Comparison of ENCODE assay signal across 20 mouse cellular contexts in the genomic region with DNA sequence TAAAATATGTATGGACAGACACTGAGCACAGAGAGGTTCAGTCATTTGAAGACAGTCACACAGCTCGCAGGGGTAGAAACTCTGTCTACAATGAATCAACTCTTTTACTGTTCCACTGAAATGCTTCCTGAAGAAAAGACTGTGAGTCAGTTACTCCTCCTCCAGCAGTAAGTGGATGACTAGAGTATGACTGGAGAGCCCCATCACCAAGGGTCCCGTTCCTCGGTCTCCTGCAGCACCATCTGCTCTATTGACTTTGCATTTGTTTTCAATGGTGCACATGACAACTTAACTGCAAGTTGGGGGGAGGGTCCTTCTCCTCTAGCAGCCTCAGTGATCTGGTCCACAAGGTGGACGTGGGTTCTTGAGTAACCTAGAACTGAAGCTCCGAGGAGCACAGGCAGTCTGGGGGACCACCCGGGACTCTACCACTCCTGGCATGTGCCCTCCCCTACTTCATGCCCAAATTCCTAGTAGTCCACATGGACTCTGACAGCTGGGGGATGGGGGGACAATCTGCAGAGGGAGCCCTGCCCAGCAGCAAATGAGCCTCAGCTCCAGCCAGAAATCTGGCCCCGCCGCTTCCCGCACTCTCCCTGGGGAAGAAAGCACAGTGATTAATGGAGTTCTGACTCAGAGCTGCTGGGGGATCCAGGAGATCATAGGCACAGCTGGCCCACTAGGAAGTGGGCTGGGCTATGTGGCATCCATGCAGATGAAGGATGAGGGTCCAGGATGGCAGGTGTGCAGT. TPM values are rescaled to one million over a fixed set of nuclear protein-coding genes. Genes with fewer than 3 reads are reported as not detected.
DNase-seq lines count a peak whose midpoint lies in the region; ATAC-seq and TF ChIP-seq lines count a peak whose summit lies in the region.
"Had no signal": no experiment of that assay in that cellular context is flagged by ENCODE, and none has a peak within 500 bp of the region (broad histone marks: within the 10 kb centered on the region; RNA-seq: fewer than 3 reads in every experiment).

No protein-coding gene starts in this region.

- WGBS in hindbrain, postnatal 0 days: 60% methylated on average over 9 of the region's 9 CpGs

- TF ChIP-seq CTCF in C2C12 (IDR thresholded peaks at IDR 0.05; ENCODE audit: control insufficient read depth, insufficient read depth, insufficient read length): no peak
- TF ChIP-seq CTCF in hindbrain, postnatal 0 days (IDR thresholded peaks at IDR 0.05; ENCODE audit: low read depth): no peak

- no peaks in the 10 kb centered on the region for H3K79me3 ChIP-seq in C2C12 (ENCODE audit: low read depth)

- no peak overlapping the region for H3K27ac ChIP-seq in hindbrain, postnatal 0 days
- H3K27ac ChIP-seq: neural tube, embryonic 12.5 days; stomach, embryonic 15.5 days had no signal

- no peak overlapping the region for H3K9ac ChIP-seq in hindbrain, postnatal 0 days (replicated peaks; ENCODE audit: low read length)
- H3K9ac ChIP-seq: liver, postnatal 0 days; neural tube, embryonic 12.5 days; stomach, embryonic 15.5 days had no signal

- no peaks in the 10 kb centered on the region for H3K27me3 ChIP-seq in C2C12 (ENCODE audit: control insufficient read depth, insufficient read depth, insufficient read length)
- H3K27me3 ChIP-seq in hindbrain, postnatal 0 days (ENCODE audit: insufficient read depth, low read length): no peaks in the 10 kb centered on the region
- H3K27me3 ChIP-seq: neural tube, embryonic 12.5 days; stomach, embryonic 15.5 days had no signal

- intact Hi-C loops in heart, postnatal 25 days (cut with DNase I): no loop called here
- intact Hi-C loops in left cerebral cortex, postnatal 14 days (cut with DNase I): no loop called here

- H3ac ChIP-seq in C2C12 (ENCODE audit: control insufficient read depth, insufficient read length, low read depth): no peak overlapping the region

- no peaks in the 10 kb centered on the region for H3K4me1 ChIP-seq in hindbrain, postnatal 0 days (ENCODE audit: insufficient read depth, low read length)

- no peak for ATAC-seq in hindbrain, postnatal 0 days
- ATAC-seq: liver, postnatal 0 days had no signal

- H3K36me3 ChIP-seq in C2C12 (ENCODE audit: control insufficient read depth, insufficient read depth): no peaks in the 10 kb centered on the region
- H3K36me3 ChIP-seq in hindbrain, postnatal 0 days (ENCODE audit: insufficient read depth, low read length): no peaks in the 10 kb centered on the region
- H3K36me3 ChIP-seq: neural tube, embryonic 12.5 days; stomach, embryonic 15.5 days had no signal

- DNase-seq in heart, postnatal 25 days (ENCODE audit: low spot score): peak; percentile 20
- DNase-seq in heart, adult 8-10 months (ENCODE audit: low spot score): no peak
- DNase-seq in NIH3T3 (ENCODE audit: low read depth): peak; percentile 95
- peak; percentile 15 for DNase-seq in hindbrain, postnatal 0 days (ENCODE audit: low spot score)
- no peak for DNase-seq in left cerebral cortex, postnatal 14 days (ENCODE audit: low spot score in 2 of 2)
- no peak for DNase-seq in yolk sac, embryonic 10.5 days (ENCODE audit: low spot score)
- DNase-seq: cerebellum, postnatal 36 days; kidney, postnatal 25 days; liver, postnatal 0 days; right cerebral cortex, postnatal 14 days had no signal

- no peak overlapping the region for H3K4me3 ChIP-seq in C2C12 (ENCODE audit: insufficient read depth, poor library complexity, severe bottlenecking)
- H3K4me3 ChIP-seq in hindbrain, postnatal 0 days (ENCODE audit: low read length): no peak overlapping the region
- H3K4me3 ChIP-seq: neural tube, embryonic 12.5 days; stomach, embryonic 15.5 days had no signal

- no peaks in the 10 kb centered on the region for H3K9me3 ChIP-seq in hindbrain, postnatal 0 days (ENCODE audit: low read length)
- H3K9me3 ChIP-seq: neural tube, embryonic 12.5 days; stomach, embryonic 15.5 days had no signal

- no peaks in the 10 kb centered on the region for H3K79me2 ChIP-seq in C2C12 (ENCODE audit: control insufficient read depth, insufficient read depth)

- no peak overlapping the region for H3K4me2 ChIP-seq in hindbrain, postnatal 0 days (ENCODE audit: low read depth, low read length)
- H3K4me2 ChIP-seq: neural tube, embryonic 12.5 days; stomach, embryonic 15.5 days had no signal

TF ChIP-seq in C2C12, 6 proteins besides CTCF, POLR2A, EP300 and RAD21:
- TF ChIP-seq FOSL1 (IDR thresholded peaks at IDR 0.05; ENCODE audit: insufficient read depth, low read length, poor library complexity, severe bottlenecking) (peak; percentile 82), MAX (IDR thresholded peaks at IDR 0.05) (peak; percentile 70), USF1 (IDR thresholded peaks at IDR 0.05; ENCODE audit: low read depth) (no peak), MYOD1 (IDR thresholded peaks at IDR 0.05; ENCODE audit: control insufficient read depth, insufficient read length, low read depth) (peak; percentile 90), MYOG (IDR thresholded peaks at IDR 0.05; ENCODE audit: control insufficient read depth, extremely low read depth, insufficient read length) (no peak), CEBPB (IDR thresholded peaks at IDR 0.05; ENCODE audit: low read depth) (no peak)

RNA-seq across cellular contexts. Expression of a gene that starts 2.2 kb away (rescaled TPM):
- not detected for total RNA-seq in heart, postnatal 25 days (2021)
- total RNA-seq in heart, adult 8-10 months (2022): not detected
- polyA plus RNA-seq in C2C12 (2012; fragmentation: generic; extraction: Trizol): not detected
- total RNA-seq in hindbrain, postnatal 0 days (2014; rRNA removed): not detected in 2 replicates
- not detected in 2 replicates for polyA plus RNA-seq in hindbrain, postnatal 0 days (2015; fragmentation: Nextera tagmentation; extraction: Ambion mirVana)
- not detected for total RNA-seq in left cerebral cortex, postnatal 14 days (2021)
- total RNA-seq: gastrocnemius, adult 8-10 months; heart, postnatal 36 days; left cerebral cortex, postnatal 10 days; megakaryocyte progenitor cell, adult 5-6 weeks; MEL had no signal
- polyA plus RNA-seq: brain, embryonic 14.5 days; liver, postnatal 0 days; neural tube, embryonic 12.5 days; stomach, embryonic 15.5 days; urinary bladder, adult 2 months had no signal

Comparison
In these comparisons a context has a peak if more than half of its experiments do, and no peak if none do; other contexts are left out.
1. DNase-seq: peak in heart, postnatal 25 days (single experiment), NIH3T3 (single experiment) and hindbrain, postnatal 0 days (single experiment); none in heart, adult 8-10 months (single experiment), left cerebral cortex, postnatal 14 days (0 of 2) and yolk sac, embryonic 10.5 days (single experiment).